Mouse (Mus musculus) ES-Bruce4 (cell line): ENCODE data around the gene Slc6a18.

Experiments used
- CTCF ChIP-seq: IDR thresholded peaks from one replicate; pipeline ENCODE4 v1.8.1; 2011; ENCODE audit warnings: low read depth, low read length
- POLR2A ChIP-seq: IDR thresholded peaks from one replicate; pipeline ENCODE4 v1.8.1; 2011; ENCODE audit warnings: low read length; ENCODE audit not compliant: insufficient read depth

DNA sequence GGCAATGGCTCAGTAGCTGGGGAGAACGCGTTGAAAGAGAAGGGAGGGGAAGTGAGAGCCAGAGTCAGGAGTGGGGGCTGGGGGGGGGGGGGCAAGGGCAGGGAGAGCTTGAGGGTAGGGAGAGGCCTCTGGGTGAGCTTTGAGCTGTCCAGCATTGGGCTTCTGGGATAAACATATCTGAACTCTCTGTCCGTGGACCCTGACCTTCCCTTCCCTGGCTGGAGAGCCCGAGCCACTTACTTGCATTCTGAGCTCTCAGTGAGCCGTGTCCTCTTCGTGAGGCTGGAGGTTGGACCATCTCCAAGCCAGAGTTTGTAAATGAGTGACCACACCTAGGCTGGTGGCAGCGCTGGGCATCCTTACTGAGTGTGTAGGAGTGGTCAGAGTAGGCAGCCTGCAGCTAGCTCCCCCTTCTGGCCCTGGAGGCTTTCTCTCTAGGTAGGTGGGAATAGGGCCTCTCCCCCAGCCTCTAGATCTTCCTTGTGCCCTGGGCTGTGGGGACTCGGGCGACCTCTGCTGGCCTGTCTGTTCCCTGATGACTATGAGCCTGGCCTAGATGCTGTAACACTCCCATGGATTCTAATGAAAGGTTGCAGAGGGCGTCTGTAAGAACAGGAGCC is 14.5 kb upstream of the Slc6a18 start:
- TF ChIP-seq POLR2A (no peak), CTCF (peak; percentile 96)
